Mouse (Mus musculus): Measurements from ENCODE around the gene Faim2. TPM values are rescaled to one million over a fixed set of nuclear protein-coding genes. Genes with fewer than 3 reads are reported as not detected.

Gene Faim2
- 202 and 292 TPM in 2 replicates for polyA plus RNA-seq (2021; fragmentation: Nextera tagmentation)
- long read RNA-seq, experiment 1, full-length matches to known transcripts: 815 of 930 reads
- long read RNA-seq, experiment 1, partial matches to known transcripts: 25 of 930 reads
- long read RNA-seq, experiment 1, other reads (novel, unspliced or antisense): 90 of 930 reads
- long read RNA-seq, experiment 2, full-length matches to known transcripts: 99 of 208 reads
- long read RNA-seq, experiment 2, partial matches to known transcripts: 13 of 208 reads
- long read RNA-seq, experiment 2, other reads (novel, unspliced or antisense): 96 of 208 reads

GRCm38 (mm10) chr15:99527629-99528353, at the start of gene Faim2:
Faim2 (minus strand) TSS chr15:99528165.

DNA sequence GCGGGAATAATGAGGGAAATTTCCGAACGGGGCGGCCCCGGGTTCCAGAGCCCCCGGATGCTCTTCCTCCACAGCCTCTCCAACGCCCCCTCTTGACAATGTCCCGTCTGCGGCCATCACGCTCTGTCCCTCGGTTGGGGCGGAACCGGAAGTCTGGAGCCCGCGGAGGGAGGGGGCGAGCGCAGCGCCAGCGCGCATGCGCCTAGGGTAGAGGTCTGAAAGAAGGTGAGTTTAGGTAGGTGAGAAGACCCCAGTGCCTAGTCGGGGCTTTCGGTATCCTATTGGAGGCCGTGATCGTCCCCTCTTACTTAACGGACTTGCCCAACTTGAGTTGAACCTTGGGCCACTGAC, 53.4 kb downstream of the Faim2 start, which contains the start of gene Bcdin3d:
TSS of gene Bcdin3d (minus strand) at position 155 of the 351 bp plus-strand sequence.

DNA sequence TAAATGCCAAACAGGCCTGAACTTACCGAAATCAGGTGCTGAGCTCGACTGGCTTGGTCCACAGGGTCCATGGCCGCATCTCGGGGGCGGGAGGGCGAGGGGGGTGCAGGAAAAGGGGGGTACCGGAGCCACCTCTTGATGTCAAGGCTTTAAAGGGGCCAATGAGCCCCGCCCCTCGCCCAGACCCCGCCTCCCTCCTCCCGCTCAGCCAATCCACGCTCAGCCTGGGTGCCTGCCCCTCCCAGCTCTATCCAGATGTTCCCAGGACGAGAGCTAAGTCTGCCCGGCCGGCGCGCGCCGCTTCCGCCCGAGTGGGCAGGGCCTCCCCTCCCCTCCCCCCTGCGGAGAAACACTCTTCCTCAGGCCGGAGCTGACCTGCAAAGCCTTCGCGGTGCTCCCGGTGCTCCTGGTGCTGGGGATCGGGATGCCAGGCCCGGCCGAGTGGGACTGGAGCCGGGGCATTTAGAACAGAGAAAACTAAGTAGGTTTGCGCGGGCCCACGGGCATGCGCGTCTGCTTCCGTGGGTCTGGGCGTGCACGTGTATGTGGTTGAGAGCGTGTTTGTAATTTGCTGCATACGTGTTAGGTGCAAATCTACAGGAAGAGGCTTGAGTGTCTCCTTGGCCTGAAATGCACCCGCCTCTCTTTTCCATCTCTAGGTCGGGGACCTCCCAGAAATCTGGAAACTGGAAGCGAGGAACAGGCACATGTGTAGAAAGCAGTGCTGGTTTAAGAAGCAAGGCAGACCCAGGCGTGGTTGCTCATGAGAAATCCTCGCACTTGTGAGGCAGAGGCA, 70.2 kb downstream of the Faim2 start, which contains the start of gene Nckap5l:
TSS of gene Nckap5l (minus strand) at position 143 of the 796 bp plus-strand sequence.

Other genes starting within 250 kb of the Faim2 start
- 24.3 and 37.1 TPM in 2 replicates for gene Prpf40b, start 233.1 kb downstream of the Faim2 start, polyA plus RNA-seq (2021; fragmentation: Nextera tagmentation)
- 0.20 and 0.36 TPM in 2 replicates for gene Fam186b, start 232.3 kb downstream of the Faim2 start, polyA plus RNA-seq (2021; fragmentation: Nextera tagmentation)
- gene Fmnl3, start 157.7 kb downstream of the Faim2 start, polyA plus RNA-seq (2021; fragmentation: Nextera tagmentation): 0.59 and 2.3 TPM in 2 replicates
- gene Tmbim6, start 135.3 kb downstream of the Faim2 start, polyA plus RNA-seq (2021; fragmentation: Nextera tagmentation): 159 and 166 TPM in 2 replicates
- gene Nckap5l, start 70.4 kb downstream of the Faim2 start, polyA plus RNA-seq (2021; fragmentation: Nextera tagmentation): 1.0 and 3.0 TPM in 2 replicates
- gene Bcdin3d, start 53.4 kb downstream of the Faim2 start, polyA plus RNA-seq (2021; fragmentation: Nextera tagmentation): 6.0 and 8.9 TPM in 2 replicates
- 0.10 and 0.23 TPM in 2 replicates for gene Aqp2, start 50.9 kb upstream of the Faim2 start, polyA plus RNA-seq (2021; fragmentation: Nextera tagmentation)
- 0.34 and 0.84 TPM in 2 replicates for gene Aqp5, start 62.6 kb upstream of the Faim2 start, polyA plus RNA-seq (2021; fragmentation: Nextera tagmentation)
- 0.44 TPM in 1 of 2 replicates, not detected in the other for gene Aqp6, start 73.2 kb upstream of the Faim2 start, polyA plus RNA-seq (2021; fragmentation: Nextera tagmentation)
- 5.6 and 6.7 TPM in 2 replicates for gene Racgap1, start 123.5 kb upstream of the Faim2 start, polyA plus RNA-seq (2021; fragmentation: Nextera tagmentation)
- gene Asic1, start 142.2 kb upstream of the Faim2 start, polyA plus RNA-seq (2021; fragmentation: Nextera tagmentation): 4.1 and 19.7 TPM in 2 replicates
- gene Smarcd1, start 174.0 kb upstream of the Faim2 start, polyA plus RNA-seq (2021; fragmentation: Nextera tagmentation): 32.2 and 51.0 TPM in 2 replicates
- not detected in 2 replicates for gene Gm17349, start 177.3 kb upstream of the Faim2 start, polyA plus RNA-seq (2021; fragmentation: Nextera tagmentation)
- 20.0 and 22.8 TPM in 2 replicates for gene Gpd1, start 189.3 kb upstream of the Faim2 start, polyA plus RNA-seq (2021; fragmentation: Nextera tagmentation)
- gene Cox14, start 197.5 kb upstream of the Faim2 start, polyA plus RNA-seq (2021; fragmentation: Nextera tagmentation): 459 and 490 TPM in 2 replicates
- 38.5 and 47.9 TPM in 2 replicates for gene Cers5, start 244.7 kb upstream of the Faim2 start, polyA plus RNA-seq (2021; fragmentation: Nextera tagmentation)